Mouse (Mus musculus) c-Kit-positive CD71-positive TER-119-negative erythroid progenitor cells, embryonic 14.5 days (primary cell): ENCODE data around the gene Cenpp.

Experiments used
- DNase-seq: peaks from one replicate; pipeline ENCODE4 v3.0.0-alpha.2; 2013; ENCODE audit warnings: low read depth

The Cenpp gene

DNA sequence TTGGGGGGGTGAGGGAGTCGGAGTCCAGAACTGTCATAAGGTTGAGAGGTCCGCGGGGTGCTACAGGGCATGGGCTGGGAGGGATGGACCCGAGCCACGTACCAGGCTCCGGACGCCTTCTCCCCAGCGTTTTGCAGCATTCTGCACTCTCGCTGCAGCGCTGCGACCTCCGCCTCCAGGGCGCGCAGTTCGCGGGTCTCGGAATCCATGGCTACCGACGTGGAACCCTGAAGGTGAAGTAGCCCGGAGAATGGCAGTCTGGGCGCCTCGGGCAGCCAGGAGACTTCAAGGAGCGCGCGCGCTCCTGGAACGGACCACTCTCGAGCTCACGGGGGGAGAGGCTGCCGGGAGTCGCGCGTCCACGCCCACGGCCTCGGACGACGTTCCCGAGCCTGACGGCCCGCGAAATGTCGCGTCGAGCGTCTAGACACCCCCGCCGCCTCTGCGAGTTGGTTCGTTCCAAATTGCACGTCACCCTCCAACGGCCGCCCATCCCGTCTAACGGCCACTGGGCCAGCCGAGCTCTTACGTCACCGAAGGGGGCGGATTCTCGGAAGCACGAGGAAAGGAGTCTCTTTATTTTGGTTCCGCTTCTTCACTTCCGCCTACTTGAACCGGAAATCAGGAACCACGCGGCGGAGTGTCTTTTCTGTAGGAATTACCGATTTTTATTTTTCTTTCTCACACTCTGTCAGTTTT lies at the start of gene Cenpp, which contains the start of gene Nol8:
TSS of gene Cenpp (minus strand) at position 305 of the 699 bp plus-strand sequence.
TSS of gene Nol8 (plus strand) at position 598 of the 699 bp plus-strand sequence.
- DNase-seq: peak; percentile 99

DNA sequence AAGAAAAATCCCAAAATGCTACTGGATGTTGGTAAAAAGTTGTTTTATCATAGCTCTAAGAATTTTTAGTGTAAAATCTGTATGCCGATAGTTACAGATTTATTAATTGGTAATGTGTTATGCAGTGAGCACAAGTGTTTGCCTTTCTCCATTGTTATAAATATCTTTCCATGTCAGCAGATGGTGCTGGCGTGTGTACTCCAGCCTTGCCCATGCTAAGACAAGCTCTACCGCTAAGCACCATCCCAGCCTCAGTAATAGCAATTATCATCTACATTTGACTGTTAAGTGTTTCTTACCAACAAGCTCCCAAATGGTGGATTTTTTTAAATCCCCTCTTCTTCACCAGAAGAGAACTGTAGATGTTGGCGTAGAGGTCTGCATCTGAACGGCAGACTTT lies 38.5 kb upstream of the Cenpp start:
- DNase-seq: no peak

GRCm38 (mm10) chr13:49684266-49684665 lies 31.7 kb upstream of the Cenpp start:
- DNase-seq: no peak

- DNase-seq: peak; percentile 28
These were observed 29.8 kb upstream of the Cenpp start for GRCm38 (mm10) chr13:49682233-49682846.

GRCm38 (mm10) chr13:49681351-49682232 lies 29.0 kb upstream of the Cenpp start, which contains the start of gene Iars:
Gene Iars (plus strand): TSS chr13:49682100.
- peak; percentile 97 for DNase-seq

DNA sequence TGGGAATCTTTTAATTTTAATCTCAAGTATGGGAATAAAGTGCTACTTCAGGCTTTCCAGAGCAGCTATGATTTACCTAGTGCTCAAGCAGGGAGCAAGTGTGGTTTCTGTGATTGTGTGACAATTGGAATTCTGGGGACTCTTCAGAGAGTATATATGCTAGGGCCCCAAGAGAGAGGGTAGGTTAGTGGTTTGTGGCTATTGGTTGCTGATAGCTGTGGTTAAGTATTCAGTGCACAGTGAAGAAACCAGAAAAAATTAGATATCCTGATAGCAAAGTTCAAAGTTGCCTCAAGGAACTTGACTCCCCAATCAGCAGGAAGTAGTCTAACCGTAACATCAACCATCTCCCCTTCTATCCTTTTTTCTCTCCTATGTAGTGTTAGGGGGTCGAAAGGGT lies 25.2 kb upstream of the Cenpp start:
- DNase-seq: no peak

DNA sequence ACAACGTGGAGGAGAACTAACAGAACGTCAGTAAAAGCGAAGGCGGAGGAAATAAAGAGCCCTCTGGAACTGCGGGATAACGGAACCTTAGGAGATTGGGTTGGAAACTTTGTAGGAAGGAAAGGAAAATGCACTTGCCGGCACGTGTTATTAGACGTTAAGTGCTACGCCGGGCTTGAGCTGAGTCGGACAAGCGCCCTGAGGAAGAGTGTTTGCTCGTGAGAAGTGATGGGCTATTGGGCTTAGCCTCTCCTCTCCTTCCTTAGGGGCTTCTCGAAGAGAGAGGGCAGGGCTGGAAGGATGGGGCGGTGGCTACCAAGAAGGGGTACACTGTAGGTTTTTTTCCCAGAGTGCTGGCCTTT lies 576 bp upstream of the Cenpp start:
- DNase-seq: no peak

GRCm38 (mm10) chr13:49651781-49652351 lies 719 bp downstream of the Cenpp start:
- DNase-seq: no peak

DNA sequence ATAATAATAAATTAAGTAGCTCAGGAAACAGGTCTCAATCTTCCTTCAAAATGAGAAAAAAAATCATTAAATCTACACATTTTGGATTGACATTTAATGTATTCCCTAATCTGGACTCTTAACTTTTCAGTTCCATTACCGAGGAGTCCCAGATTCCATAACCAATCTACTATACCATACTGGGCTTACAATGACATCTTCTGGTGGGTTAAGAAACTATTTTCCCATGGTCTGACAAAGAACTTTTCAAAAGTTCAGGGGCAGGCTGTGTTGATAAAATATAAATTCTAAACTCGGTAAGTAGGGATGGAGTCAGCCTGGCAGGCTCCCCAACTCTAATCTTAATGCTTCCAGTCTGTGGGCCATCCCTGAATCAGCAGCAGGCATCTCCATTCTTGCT lies 1.4 kb downstream of the Cenpp start:
- DNase-seq: no peak

DNA sequence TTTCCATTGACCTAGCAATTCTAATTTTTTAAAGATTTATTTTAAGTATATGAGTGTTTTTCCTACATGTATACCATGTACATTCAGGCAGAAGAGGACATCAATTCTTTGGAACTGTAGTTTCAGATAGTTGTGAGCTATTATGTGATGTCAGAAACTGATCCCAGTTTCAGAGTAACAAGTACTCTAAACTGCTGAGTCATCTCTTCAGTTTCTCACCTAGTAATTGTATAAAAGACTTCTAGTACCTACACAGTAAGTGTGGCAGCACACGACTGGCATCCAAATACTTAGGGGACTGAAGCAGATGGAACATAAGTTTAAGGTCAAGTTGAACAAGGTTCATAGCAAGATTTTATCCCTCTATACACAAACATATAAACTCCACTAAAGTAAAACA lies 6.6 kb downstream of the Cenpp start:
- no peak for DNase-seq

DNA sequence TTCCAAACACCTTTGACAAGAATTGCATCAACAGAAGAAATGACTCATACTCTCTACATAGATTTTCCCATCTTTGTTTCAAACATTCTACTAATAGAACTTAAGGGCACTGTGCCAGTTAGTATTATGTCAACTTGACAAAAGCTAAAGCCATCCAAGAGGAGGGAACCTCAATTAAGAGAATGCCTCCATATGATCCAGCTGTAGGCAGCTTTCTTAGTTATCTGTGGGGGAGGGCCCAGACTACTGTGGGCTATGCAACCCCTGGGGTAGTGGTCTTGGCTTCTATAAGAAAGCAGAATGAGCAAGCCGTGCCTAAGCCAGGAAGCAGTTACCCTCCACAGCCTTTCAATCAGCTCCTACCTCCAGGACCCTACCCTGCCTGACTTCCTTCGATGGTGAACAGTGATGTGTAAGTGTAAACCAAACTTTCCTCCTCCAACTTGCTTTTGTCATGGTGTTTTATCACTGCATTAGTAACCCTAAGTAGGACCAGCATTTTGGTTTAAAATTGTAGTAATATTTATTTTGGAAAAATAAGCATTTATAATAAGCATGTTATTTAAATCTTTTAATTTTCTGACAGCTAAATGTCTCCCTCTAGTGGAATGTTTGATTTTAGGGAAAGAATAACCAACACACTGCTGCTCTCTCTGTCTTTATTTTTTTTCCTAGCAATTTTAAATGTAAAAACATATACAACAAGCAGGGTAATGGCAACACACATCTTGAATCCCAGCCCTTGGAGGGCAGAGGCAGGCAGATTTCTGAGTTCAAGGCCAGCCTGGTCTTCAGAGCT lies 7.7 kb downstream of the Cenpp start:
- DNase-seq: no peak

DNA sequence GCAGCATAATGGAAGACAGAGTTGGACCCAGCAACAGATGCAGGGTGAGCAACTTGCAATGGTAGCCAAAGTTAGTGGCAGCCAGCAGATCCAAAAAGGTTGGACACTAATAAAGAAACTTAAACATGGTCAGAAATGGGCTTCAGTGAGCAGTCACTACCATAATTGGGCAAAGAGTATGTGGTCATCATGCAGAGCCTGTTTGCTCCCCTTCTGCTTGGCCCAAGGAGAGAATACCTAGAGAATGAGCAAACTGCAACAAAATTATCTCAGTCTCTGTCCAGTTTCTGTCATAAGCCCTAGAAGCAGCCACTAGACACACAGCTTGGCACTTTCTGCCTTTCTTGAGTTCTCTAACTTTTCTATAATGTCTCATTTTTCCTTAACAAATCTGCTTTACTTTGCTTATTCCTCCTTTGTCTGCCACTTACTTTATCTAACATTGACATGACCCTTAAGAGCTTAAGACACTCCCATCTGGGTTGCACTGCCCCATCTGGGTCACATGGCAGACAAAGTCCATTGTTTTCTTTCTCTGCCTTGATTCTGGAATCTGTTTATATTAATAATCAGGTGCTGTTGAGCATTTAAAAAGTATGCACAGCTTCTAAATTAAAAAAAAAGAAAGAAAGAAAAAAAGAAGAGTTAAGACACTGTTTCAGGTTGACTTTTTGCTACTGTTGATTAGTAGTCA lies 8.8 kb downstream of the Cenpp start:
- DNase-seq: no peak

- DNase-seq: no peak
These were observed 9.9 kb downstream of the Cenpp start for GRCm38 (mm10) chr13:49642650-49643049.

DNA sequence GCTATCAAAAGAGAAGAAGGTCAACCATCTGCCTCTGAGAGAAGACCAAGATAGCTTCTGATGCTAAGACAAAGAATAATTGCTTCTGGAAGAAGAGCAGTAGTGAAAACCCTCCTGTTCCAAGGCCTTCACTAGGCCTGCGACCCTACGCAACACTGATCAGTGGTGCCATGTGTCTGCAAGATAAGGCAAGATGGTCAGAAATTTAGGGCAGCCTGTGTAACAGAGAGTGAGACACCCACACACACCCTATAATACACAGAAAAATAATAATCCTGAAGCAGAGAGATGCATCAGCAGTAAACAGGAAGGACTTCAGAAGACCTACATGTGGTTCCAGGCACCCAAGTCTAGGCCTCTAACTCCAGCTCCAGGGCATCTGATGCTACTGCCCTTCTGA lies 12.6 kb downstream of the Cenpp start:
- DNase-seq: no peak

- no peak for DNase-seq
These were observed 23.5 kb downstream of the Cenpp start for GRCm38 (mm10) chr13:49629076-49629475.

DNA sequence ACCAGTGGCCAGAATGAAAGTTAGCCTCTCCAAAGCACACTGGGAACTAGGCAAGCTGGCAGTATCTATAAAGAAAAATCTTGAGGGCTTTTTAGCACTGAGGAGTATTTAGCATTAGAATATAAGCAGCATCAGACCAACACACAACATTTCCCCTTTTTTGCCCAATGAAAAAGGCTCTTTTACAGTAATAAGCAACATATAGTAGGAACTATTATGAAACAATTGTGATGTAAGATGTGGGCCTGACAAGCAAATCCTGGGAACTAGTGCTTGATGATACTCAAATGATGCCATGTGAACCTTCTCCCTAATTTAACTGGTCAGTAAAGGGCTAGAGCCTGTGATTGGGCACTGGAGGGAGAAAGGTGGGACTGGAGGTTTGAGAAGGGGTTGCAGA lies 24.4 kb downstream of the Cenpp start:
- DNase-seq: no peak

DNA sequence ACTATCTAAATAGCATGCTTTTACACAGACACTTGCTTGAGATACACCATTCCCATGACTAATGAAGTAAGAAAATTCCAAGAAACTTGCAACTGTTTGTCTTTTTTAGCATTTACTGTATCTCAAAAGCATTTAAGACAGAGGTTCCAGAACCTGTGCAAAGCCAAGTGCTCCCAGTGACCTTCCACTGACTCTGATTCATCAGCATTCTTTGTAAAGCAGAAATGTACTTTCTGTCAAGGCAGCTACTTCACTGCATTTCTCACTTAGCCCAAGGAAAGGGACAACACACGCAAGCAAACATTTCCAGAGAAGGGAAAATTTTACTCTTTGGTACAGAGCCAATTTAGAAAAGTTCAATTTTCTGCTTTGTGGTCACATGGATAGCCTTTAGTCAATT lies 29.4 kb downstream of the Cenpp start:
- DNase-seq: no peak

GRCm38 (mm10) chr13:49618365-49618764 lies 34.2 kb downstream of the Cenpp start:
- peak; percentile 36 for DNase-seq

DNA sequence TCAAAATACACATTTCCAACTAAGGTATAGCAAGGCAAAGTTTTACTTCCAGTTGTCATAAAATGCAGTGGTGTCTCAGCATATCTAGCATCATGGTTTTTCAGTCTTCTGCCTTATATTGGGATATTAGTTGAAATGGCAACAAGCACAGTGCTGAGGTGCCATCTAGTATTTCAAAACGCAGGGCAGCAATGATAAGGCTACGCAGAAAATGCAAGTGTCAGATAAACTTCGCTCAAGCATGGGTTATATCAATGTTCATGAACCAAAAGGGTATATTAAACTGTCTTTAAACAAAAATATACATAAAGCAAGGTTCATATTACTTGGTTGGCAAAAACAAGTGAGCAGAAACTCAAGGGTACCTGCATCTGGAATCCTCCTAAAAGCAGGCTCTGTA lies 35.6 kb downstream of the Cenpp start:
- DNase-seq: peak; percentile 32

DNA sequence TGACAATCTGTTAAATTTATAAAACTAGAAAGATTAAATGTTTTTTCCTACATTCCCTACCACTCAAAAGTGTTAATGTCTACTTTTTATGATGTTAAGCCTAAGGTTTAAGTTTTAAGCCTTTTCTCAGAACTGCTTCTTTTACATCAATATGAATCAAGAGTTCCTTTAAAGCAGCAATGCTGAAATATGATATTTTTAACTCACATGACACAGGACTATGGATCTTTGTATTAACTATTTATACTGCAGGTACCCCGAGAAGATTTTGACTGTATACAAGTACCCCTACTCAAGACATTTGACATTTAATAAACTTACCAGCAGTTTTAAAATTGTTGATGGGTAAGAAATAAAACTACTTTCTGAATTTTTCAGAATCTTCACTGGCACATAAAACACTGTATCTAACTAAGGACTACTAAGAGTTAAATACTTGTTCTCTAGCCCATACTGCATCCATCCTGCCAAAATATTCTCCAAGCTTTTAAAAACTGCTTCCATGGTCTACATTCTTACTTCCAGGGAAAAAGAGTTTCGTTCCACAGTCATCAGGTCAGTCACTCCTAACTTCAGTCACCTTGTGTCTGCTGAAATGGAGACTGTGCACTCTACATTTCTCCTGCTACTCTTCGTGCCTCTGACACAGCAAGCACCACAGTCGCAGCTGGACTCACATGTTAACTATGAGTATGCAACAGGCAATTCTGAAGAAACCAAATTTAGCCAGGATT lies 43.8 kb downstream of the Cenpp start:
- DNase-seq: no peak
